Mouse (Mus musculus) left cerebral cortex, postnatal 25 days (tissue): ENCODE measurements at regions not wholly inside any gene's neighbourhood (a gene's known extent, or its start where the extent isn't known, plus 50 kb on each side); places are given as distances from the start of the nearest gene placed in this dataset.

Source experiments
- DNase-seq, 2 experiments: peaks; one replicate each; pipeline ENCODE4 v3.0.0; 2022; ENCODE audit warnings: low spot score in 2 of 2, mixed read lengths in 1 of 2
- intact Hi-C: fragments of 180-260 bp; cut with DNase I; formaldehyde crosslinking; loops from one replicate; pipeline ENCODE4 v1.15.1; 2025

GRCm38 (mm10) chr2:61454729-61455128 is 123.7 kb upstream of the Tank start:
- no peak for DNase-seq
- intact Hi-C loops, result loop anchor here (2.0 to 5.0 kb wide), 2 partner anchors 652 to 734 kb away; no protein-coding TSS in a partner anchor

- intact Hi-C loops, result loop anchor here (2.0 to 5.0 kb wide), 2 partner anchors 652 to 734 kb away; no protein-coding TSS in a partner anchor
- DNase-seq, result peak; percentile 87 to 94
Observed at GRCm38 (mm10) chr2:61454311-61454728, 124.1 kb upstream of the Tank start.

GRCm38 (mm10) chr2:61453490-61454281 is 124.7 kb upstream of the Tank start:
- intact Hi-C loops, result loop anchor here (2.0 to 5.0 kb wide), 2 partner anchors 651 to 733 kb away; no protein-coding TSS in a partner anchor
- no peak for DNase-seq

- intact Hi-C loops, result loop anchor here (5.0 kb wide), 1 partner anchor 650 kb away; no protein-coding TSS in a partner anchor
- no peak for DNase-seq
Observed at GRCm38 (mm10) chr2:61452581-61452980, 125.8 kb upstream of the Tank start.

GRCm38 (mm10) chr2:61450731-61451130 is 127.7 kb upstream of the Tank start:
- no peak for DNase-seq
- intact Hi-C loops, result loop anchor here (5.0 kb wide), 1 partner anchor 648 kb away; no protein-coding TSS in a partner anchor

- intact Hi-C loops, result no loop called here
Observed at GRCm38 (mm10) chr2:61436591-61436990, 141.8 kb upstream of the Tank start.

GRCm38 (mm10) chr2:61407881-61408280 is 170.5 kb upstream of the Tank start:
- intact Hi-C loops, result no loop called here
- no peak for DNase-seq

More at GRCm38 (mm10) chr2:61436591-61436990, 141.8 kb upstream of the Tank start:
- no peak for DNase-seq

- DNase-seq, result no peak
- intact Hi-C loops, result no loop called here
Observed at GRCm38 (mm10) chr2:61406104-61406751, 172.2 kb upstream of the Tank start.

- intact Hi-C loops, result no loop called here
Observed at GRCm38 (mm10) chr2:61405261-61405660, 173.1 kb upstream of the Tank start.

GRCm38 (mm10) chr2:61402588-61403487 is 175.5 kb upstream of the Tank start:
- intact Hi-C loops, result loop anchor here (2.0 to 5.0 kb wide), 4 partner anchors 440 to 681 kb away; partner anchors contain the start of genes Itgb6 and Rbms1
- DNase-seq, result peak in 1 of 2 experiments; percentile 4

More at GRCm38 (mm10) chr2:61405261-61405660, 173.1 kb upstream of the Tank start:
- no peak for DNase-seq

GRCm38 (mm10) chr2:61401636-61402587 is 176.5 kb upstream of the Tank start:
- intact Hi-C loops, result loop anchor here (2.0 to 5.0 kb wide), 4 partner anchors 439 to 680 kb away; partner anchors contain the start of genes Itgb6 and Rbms1
- DNase-seq, result peak; percentile 54 to 59

- intact Hi-C loops, result loop anchor here (2.0 kb wide), 1 partner anchor 54 kb away; no protein-coding TSS in a partner anchor
- DNase-seq, result peak in 1 of 2 experiments; percentile 5
Observed at GRCm38 (mm10) chr2:61398633-61399032, 179.8 kb upstream of the Tank start.

GRCm38 (mm10) chr2:61389622-61390021 is 188.8 kb upstream of the Tank start:
- DNase-seq, result no peak
- intact Hi-C loops, result no loop called here

GRCm38 (mm10) chr2:61389207-61389606 is 189.2 kb upstream of the Tank start:
- DNase-seq, result no peak

GRCm38 (mm10) chr2:61387561-61387960 is 190.8 kb upstream of the Tank start:
- intact Hi-C loops, result no loop called here
- no peak for DNase-seq

More at GRCm38 (mm10) chr2:61389207-61389606, 189.2 kb upstream of the Tank start:
- intact Hi-C loops, result no loop called here

- no peak for DNase-seq
- intact Hi-C loops, result no loop called here
Observed at GRCm38 (mm10) chr2:61386966-61387365, 191.4 kb upstream of the Tank start.

GRCm38 (mm10) chr2:61384467-61384866 is 193.9 kb upstream of the Tank start:
- intact Hi-C loops, result no loop called here

GRCm38 (mm10) chr2:61383744-61384295 is 194.6 kb upstream of the Tank start:
- intact Hi-C loops, result no loop called here

More at GRCm38 (mm10) chr2:61384467-61384866, 193.9 kb upstream of the Tank start:
- no peak for DNase-seq

More at GRCm38 (mm10) chr2:61383744-61384295, 194.6 kb upstream of the Tank start:
- no peak for DNase-seq
